8 mouse cellular contexts compared by ENCODE assay signal in genomic region chr13:21883407-21883806, GRCm38 (mm10). TPM values are rescaled to one million over a fixed set of nuclear protein-coding genes. Genes with fewer than 3 reads are reported as not detected.
DNase-seq lines count a peak whose midpoint lies in the region; ATAC-seq and TF ChIP-seq lines count a peak whose summit lies in the region.

No protein-coding gene starts in this region.

- 36% methylated on average over 5 of the region's 5 CpGs for WGBS in kidney, embryonic 16.5 days
- 36% methylated on average over 5 of the region's 5 CpGs for WGBS in embryonic facial prominence, embryonic 13.5 days
- 33% methylated on average over 5 of the region's 5 CpGs for WGBS in limb, embryonic 10.5 days

- H3K36me3 ChIP-seq in kidney, embryonic 16.5 days (ENCODE audit: insufficient read depth, low read length), result no peaks in the 10 kb centered on the region
- H3K36me3 ChIP-seq in embryonic facial prominence, embryonic 13.5 days, result no peaks in the 10 kb centered on the region
- H3K36me3 ChIP-seq in limb, embryonic 10.5 days, result no peaks in the 10 kb centered on the region
- H3K36me3 ChIP-seq in myocyte (ENCODE audit: control insufficient read depth, insufficient read depth), result no peaks in the 10 kb centered on the region

- H3K27me3 ChIP-seq in kidney, embryonic 16.5 days (ENCODE audit: insufficient read depth, low read length), result no peaks in the 10 kb centered on the region
- H3K27me3 ChIP-seq in embryonic facial prominence, embryonic 13.5 days, result no peaks in the 10 kb centered on the region
- no peaks in the 10 kb centered on the region for H3K27me3 ChIP-seq in limb, embryonic 10.5 days (ENCODE audit: low read depth, poor library complexity, severe bottlenecking)
- no peaks in the 10 kb centered on the region for H3K27me3 ChIP-seq in myocyte (ENCODE audit: control insufficient read depth, insufficient read depth, insufficient read length)

- H3K79me2 ChIP-seq in myocyte (ENCODE audit: control insufficient read depth, insufficient read depth), result no peaks in the 10 kb centered on the region

- H3K9ac ChIP-seq in kidney, embryonic 16.5 days (replicated peaks; ENCODE audit: low read length), result peak overlapping the region; percentile 39; the same call in 1 of the 2 replicates
- no peak overlapping the region for H3K9ac ChIP-seq in embryonic facial prominence, embryonic 13.5 days

- DNase-seq in kidney, adult 9 months, result no peak
- DNase-seq in limb, embryonic 10.5 days (ENCODE audit: low spot score), result no peak
- DNase-seq in layer of hippocampus, adult 11-12 months (ENCODE audit: low spot score), result no peak
- no peak for DNase-seq in ovary, adult 18-20 months (ENCODE audit: low spot score)
- DNase-seq in adipocyte (ENCODE audit: low spot score), result no peak

- ATAC-seq in kidney, embryonic 16.5 days (ENCODE audit: low FRiP score, low TSS enrichment), result 0 out of 2 replicates have a peak, but pooled peaks have one; percentile 15
- ATAC-seq in embryonic facial prominence, embryonic 13.5 days (ENCODE audit: insufficient number of reproducible peaks, insufficient read depth, low FRiP score, low TSS enrichment, low read depth), result no peak

- H3K27ac ChIP-seq in kidney, embryonic 16.5 days (ENCODE audit: low read length), result no peak overlapping the region
- H3K27ac ChIP-seq in embryonic facial prominence, embryonic 13.5 days, result no peak overlapping the region
- H3K27ac ChIP-seq in limb, embryonic 10.5 days, result no peak overlapping the region

- peak overlapping the region; percentile 46 for H3K4me3 ChIP-seq in kidney, embryonic 16.5 days (ENCODE audit: low read length)
- H3K4me3 ChIP-seq in embryonic facial prominence, embryonic 13.5 days, result peak overlapping the region; percentile 35
- peak overlapping the region; percentile 53 for H3K4me3 ChIP-seq in limb, embryonic 10.5 days
- H3K4me3 ChIP-seq in myocyte, result peak overlapping the region; percentile 31

- no peak for TF ChIP-seq POLR2A in myocyte (IDR thresholded peaks at IDR 0.05; ENCODE audit: insufficient read length, low read depth)

- peak overlapping the region; percentile 44 for H3K4me2 ChIP-seq in kidney, embryonic 16.5 days (replicated peaks; ENCODE audit: low read depth, low read length)
- H3K4me2 ChIP-seq in embryonic facial prominence, embryonic 13.5 days, result peak overlapping the region; percentile 53
- peak overlapping the region; percentile 88 for H3K4me2 ChIP-seq in myocyte (ENCODE audit: low read depth)

- H3K9me3 ChIP-seq in kidney, embryonic 16.5 days (ENCODE audit: low read length), result no peaks in the 10 kb centered on the region
- H3K9me3 ChIP-seq in embryonic facial prominence, embryonic 13.5 days, result no peaks in the 10 kb centered on the region
- no peaks in the 10 kb centered on the region for H3K9me3 ChIP-seq in limb, embryonic 10.5 days (replicated peaks)

- no peak overlapping the region for H3ac ChIP-seq in myocyte (ENCODE audit: control insufficient read depth, insufficient read length)

- no peaks in the 10 kb centered on the region for H3K4me1 ChIP-seq in kidney, embryonic 16.5 days (ENCODE audit: insufficient read depth, low read length)
- H3K4me1 ChIP-seq in embryonic facial prominence, embryonic 13.5 days, result no peaks in the 10 kb centered on the region
- peaks cover 5% of the 10 kb centered on the region; the same call in 1 of the 2 replicates for H3K4me1 ChIP-seq in limb, embryonic 10.5 days

TF ChIP-seq in myocyte, 11 proteins besides CTCF, POLR2A, EP300 and RAD21:
- TF ChIP-seq POLR2AphosphoS2 (IDR thresholded peaks at IDR 0.05; ENCODE audit: insufficient read length, low read depth) (no peak), SRF (IDR thresholded peaks at IDR 0.05; ENCODE audit: control insufficient read depth, insufficient read length, low read depth) (no peak), REST (IDR thresholded peaks at IDR 0.05; ENCODE audit: insufficient read depth, insufficient read length) (no peak), TCF12 (IDR thresholded peaks at IDR 0.05; ENCODE audit: insufficient read depth, poor library complexity, severe bottlenecking) (no peak), MYOG (IDR thresholded peaks at IDR 0.05; ENCODE audit: control insufficient read depth in 1 of 3, insufficient read depth in 1 of 3, insufficient read length in 2 of 3, low read depth in 2 of 3) (no peak), USF1 (IDR thresholded peaks at IDR 0.05; ENCODE audit: low read depth) (peak; percentile 25)

RNA-seq across cellular contexts. Expression of gene Hist1h2br, which starts 49.9 kb away (rescaled TPM):
- polyA plus RNA-seq in kidney, embryonic 16.5 days (2015; fragmentation: Nextera tagmentation; extraction: Ambion mirVana), result 22.6 and 26.0 TPM in 2 replicates
- 23.0 and 34.3 TPM in 2 replicates for polyA plus RNA-seq in embryonic facial prominence, embryonic 13.5 days (2015; fragmentation: Nextera tagmentation; extraction: Ambion mirVana)
- polyA plus RNA-seq in limb, embryonic 10.5 days (2016; fragmentation: Nextera tagmentation; extraction: Ambion mirVana), result 19.4 and 23.0 TPM in 2 replicates
- polyA plus RNA-seq in myocyte (2012; fragmentation: generic; extraction: Trizol), result 71.7 TPM

RNA-seq across cellular contexts. Expression of gene Hist1h2ap, which starts 50.1 kb away (rescaled TPM):
- polyA plus RNA-seq in kidney, embryonic 16.5 days (2015; fragmentation: Nextera tagmentation; extraction: Ambion mirVana), result 2,785 and 3,191 TPM in 2 replicates
- polyA plus RNA-seq in embryonic facial prominence, embryonic 13.5 days (2015; fragmentation: Nextera tagmentation; extraction: Ambion mirVana), result 3,982 and 4,261 TPM in 2 replicates
- 6,450 and 6,557 TPM in 2 replicates for polyA plus RNA-seq in limb, embryonic 10.5 days (2016; fragmentation: Nextera tagmentation; extraction: Ambion mirVana)
- 730 TPM for polyA plus RNA-seq in myocyte (2012; fragmentation: generic; extraction: Trizol)

RNA-seq across cellular contexts. Expression of gene Hist1h4n, which starts 51.4 kb away (rescaled TPM):
- 13.6 and 14.5 TPM in 2 replicates for polyA plus RNA-seq in kidney, embryonic 16.5 days (2015; fragmentation: Nextera tagmentation; extraction: Ambion mirVana)
- polyA plus RNA-seq in embryonic facial prominence, embryonic 13.5 days (2015; fragmentation: Nextera tagmentation; extraction: Ambion mirVana), result 14.7 and 15.3 TPM in 2 replicates
- polyA plus RNA-seq in limb, embryonic 10.5 days (2016; fragmentation: Nextera tagmentation; extraction: Ambion mirVana), result 10.5 and 11.5 TPM in 2 replicates
- polyA plus RNA-seq in myocyte (2012; fragmentation: generic; extraction: Trizol), result 19.7 TPM
